Mouse (Mus musculus): ENCODE results near the gene Bicc1. TPM values are rescaled to one million over a fixed set of nuclear protein-coding genes. Genes with fewer than 3 reads are reported as not detected.

The Bicc1 gene
- total and polyA plus RNA-seq, 2 experiments from 2014 or later, result 4.9 to 6.5 TPM

DNA sequence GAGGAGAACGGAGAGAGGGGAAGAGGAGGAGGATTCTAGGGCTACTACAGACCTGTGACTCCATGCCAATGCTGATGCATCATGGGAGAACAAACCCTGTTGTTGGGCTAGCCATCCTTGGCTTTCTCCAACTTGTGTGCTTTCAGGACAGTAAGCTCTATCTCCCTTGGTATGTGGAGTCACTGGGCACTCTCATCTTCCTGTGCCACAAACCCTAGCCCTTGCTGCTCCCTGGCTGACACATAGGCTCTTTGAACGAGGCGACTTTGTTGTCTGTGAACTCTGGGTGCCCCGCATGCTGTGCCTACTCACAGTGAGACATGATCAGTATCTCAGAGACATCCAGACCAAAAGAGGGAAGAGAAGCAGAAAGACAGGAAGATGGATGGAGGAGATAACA lies 94.5 kb downstream of the Bicc1 start:
- ATAC-seq (ENCODE audit: low FRiP score) (no peak), DNase-seq (ENCODE audit: low spot score) (no peak)
- no peak overlapping the region for H3K4me2 ChIP-seq (ENCODE audit: low read depth, low read length, poor library complexity, severe bottlenecking)
- H3K4me1 ChIP-seq (ENCODE audit: insufficient read depth, low read length), result no peaks in the 10 kb centered on the region
- no peaks in the 10 kb centered on the region for H3K36me3 ChIP-seq (ENCODE audit: insufficient read depth, low read length)
- H3K9ac ChIP-seq (replicated peaks; ENCODE audit: low read length, poor library complexity, severe bottlenecking), result no peak overlapping the region
- 94% methylated on average over 4 of the region's 4 CpGs for WGBS
- H3K4me3 ChIP-seq (ENCODE audit: low read depth, low read length), result no peak overlapping the region
- no peak overlapping the region for H3K27ac ChIP-seq (ENCODE audit: low read depth, low read length)
- no peaks in the 10 kb centered on the region for H3K9me3 ChIP-seq (ENCODE audit: low read length)
- H3K27me3 ChIP-seq (ENCODE audit: insufficient read depth, low read length), result no peaks in the 10 kb centered on the region
- TF ChIP-seq CTCF (IDR thresholded peaks at IDR 0.05), result no peak

DNA sequence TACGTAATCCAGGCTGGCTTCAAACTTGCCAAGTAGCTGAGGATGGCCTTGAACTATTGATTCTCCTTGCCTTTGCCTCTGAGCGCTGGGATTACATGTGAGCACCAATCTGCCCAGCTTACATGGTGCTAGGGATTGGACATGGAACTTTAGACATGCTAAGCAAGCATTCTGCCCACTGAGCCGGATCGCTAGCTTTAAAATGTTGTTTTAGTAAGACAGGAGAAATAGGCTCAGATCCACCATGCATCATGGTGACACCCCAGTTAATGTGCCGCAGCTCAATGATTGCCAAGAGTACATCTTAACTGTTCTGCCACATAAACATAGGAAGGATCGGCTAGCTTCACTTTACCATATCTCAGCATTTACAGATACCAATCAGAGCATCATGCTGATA lies 94.9 kb downstream of the Bicc1 start:
- no peak overlapping the region for H3K27ac ChIP-seq (ENCODE audit: low read depth, low read length)
- H3K27me3 ChIP-seq (ENCODE audit: insufficient read depth, low read length), result no peaks in the 10 kb centered on the region
- no peaks in the 10 kb centered on the region for H3K9me3 ChIP-seq (ENCODE audit: low read length)
- no peaks in the 10 kb centered on the region for H3K4me1 ChIP-seq (ENCODE audit: insufficient read depth, low read length)
- ATAC-seq (ENCODE audit: low FRiP score), result no peak
- no peak overlapping the region for H3K4me2 ChIP-seq (ENCODE audit: low read depth, low read length, poor library complexity, severe bottlenecking)
- H3K9ac ChIP-seq (replicated peaks; ENCODE audit: low read length, poor library complexity, severe bottlenecking), result no peak overlapping the region
- H3K36me3 ChIP-seq (ENCODE audit: insufficient read depth, low read length), result no peaks in the 10 kb centered on the region
- H3K4me3 ChIP-seq (ENCODE audit: low read depth, low read length), result no peak overlapping the region
- 95% methylated on average over 6 of the region's 6 CpGs for WGBS
- DNase-seq (ENCODE audit: low spot score), result no peak
- no peak for TF ChIP-seq CTCF (IDR thresholded peaks at IDR 0.05)

DNA sequence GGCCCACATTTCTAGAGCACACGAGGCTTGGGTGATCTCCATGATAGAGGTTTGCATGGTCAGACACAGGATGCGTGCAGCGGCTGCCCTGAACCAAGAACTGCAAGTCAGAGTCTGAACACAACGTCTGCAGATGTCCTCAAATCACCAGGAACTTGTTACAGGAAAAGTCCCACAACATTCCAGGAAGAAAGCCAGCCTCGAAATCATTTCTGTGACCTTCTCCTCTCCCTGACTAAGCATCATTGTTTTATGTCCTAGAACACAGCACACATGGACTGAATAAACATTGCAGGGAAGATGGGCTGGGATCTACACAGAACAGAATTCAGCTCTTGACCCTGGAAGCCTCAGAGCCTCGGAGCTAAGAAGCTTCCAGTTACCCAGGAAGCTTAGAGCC lies 97.3 kb downstream of the Bicc1 start:
- peaks cover 3% of the 10 kb centered on the region for H3K4me1 ChIP-seq (ENCODE audit: insufficient read depth, low read length)
- no peaks in the 10 kb centered on the region for H3K27me3 ChIP-seq (ENCODE audit: insufficient read depth, low read length)

DNA sequence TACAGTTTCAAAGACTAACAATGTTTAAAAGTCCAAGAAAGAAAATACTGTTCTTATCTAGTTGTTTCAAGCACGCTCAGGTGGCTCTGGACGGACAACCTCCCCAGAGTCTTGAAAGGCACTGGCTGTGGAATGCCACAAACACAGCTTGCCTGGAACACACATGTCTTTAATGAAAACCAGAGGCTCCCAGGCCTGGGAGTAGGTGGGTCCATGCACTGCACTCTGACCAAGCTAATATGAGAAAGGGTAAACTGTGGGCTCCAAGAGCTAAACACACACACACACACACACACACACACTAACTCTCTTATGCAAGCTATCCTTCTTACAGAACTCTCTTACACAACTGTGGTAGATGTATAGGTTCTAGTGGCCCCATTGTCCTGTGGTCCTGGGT lies 99.2 kb downstream of the Bicc1 start:
- 79% methylated on average over 2 of the region's 2 CpGs for WGBS
- ATAC-seq (ENCODE audit: low FRiP score), result no peak

More for the DNA sequence above, 97.3 kb downstream of the Bicc1 start:
- DNase-seq (ENCODE audit: low spot score) (no peak), ATAC-seq (ENCODE audit: low FRiP score) (no peak)
- H3K36me3 ChIP-seq (ENCODE audit: insufficient read depth, low read length), result no peaks in the 10 kb centered on the region
- H3K9me3 ChIP-seq (ENCODE audit: low read length), result no peaks in the 10 kb centered on the region
- no peak for TF ChIP-seq CTCF (IDR thresholded peaks at IDR 0.05)
- H3K4me3 ChIP-seq (ENCODE audit: low read depth, low read length), result no peak overlapping the region
- 81% methylated on average over 6 of the region's 6 CpGs for WGBS
- no peak overlapping the region for H3K27ac ChIP-seq (ENCODE audit: low read depth, low read length)
- H3K4me2 ChIP-seq (ENCODE audit: low read depth, low read length, poor library complexity, severe bottlenecking), result no peak overlapping the region
- H3K9ac ChIP-seq (replicated peaks; ENCODE audit: low read length, poor library complexity, severe bottlenecking), result no peak overlapping the region

DNA sequence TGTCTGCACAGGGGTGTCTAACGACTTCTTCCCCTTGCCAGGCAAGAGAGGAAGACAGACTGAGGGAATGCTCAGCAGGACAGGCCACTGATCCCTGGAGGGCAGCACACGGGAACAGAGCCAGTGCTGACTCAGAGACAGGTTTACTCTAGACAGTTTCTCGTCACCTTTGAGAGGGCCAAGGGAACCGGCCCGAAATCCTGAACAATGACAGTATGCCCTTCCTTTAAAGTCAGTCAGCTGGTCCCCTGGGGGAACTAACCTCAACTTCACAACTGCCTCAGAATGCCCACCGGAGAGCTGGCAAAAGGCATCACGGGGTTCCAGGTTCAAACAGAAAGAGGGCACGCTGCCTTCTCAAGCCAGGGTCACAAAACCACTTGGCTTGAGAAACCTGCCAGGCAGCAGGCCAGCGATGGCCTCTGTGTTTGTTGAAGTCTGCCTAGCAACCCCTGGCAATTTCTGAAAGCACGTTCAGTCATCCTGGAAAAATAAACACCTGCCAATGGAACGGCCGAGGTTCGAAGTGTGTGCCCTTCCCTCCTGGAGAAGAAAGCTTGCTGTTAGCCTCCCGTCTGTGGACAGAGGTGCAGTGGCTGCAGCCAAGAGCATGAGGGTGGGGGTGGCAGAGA lies 100.8 kb downstream of the Bicc1 start:
- Histone ChIP-seq H3K9ac (replicated peaks; ENCODE audit: low read length, poor library complexity, severe bottlenecking) (no peak overlapping the region), H3K9me3 (ENCODE audit: low read length) (no peaks in the 10 kb centered on the region), H3K4me3 (ENCODE audit: low read depth, low read length) (no peak overlapping the region), H3K27ac (ENCODE audit: low read depth, low read length) (0 out of 2 replicates have a peak overlapping the region, but pooled peaks have one; percentile 34), H3K4me2 (ENCODE audit: low read depth, low read length, poor library complexity, severe bottlenecking) (no peak overlapping the region), H3K27me3 (ENCODE audit: insufficient read depth, low read length) (no peaks in the 10 kb centered on the region), H3K36me3 (ENCODE audit: insufficient read depth, low read length) (no peaks in the 10 kb centered on the region), H3K4me1 (ENCODE audit: insufficient read depth, low read length) (peaks cover 3% of the 10 kb centered on the region)
- DNase-seq (ENCODE audit: low spot score), result peak; percentile 68
- ATAC-seq (ENCODE audit: low FRiP score), result no peak
- TF ChIP-seq CTCF (IDR thresholded peaks at IDR 0.05), result no peak
- 47% methylated on average over 14 of the region's 14 CpGs for WGBS

More for the DNA sequence above, 99.2 kb downstream of the Bicc1 start:
- Histone ChIP-seq H3K27me3 (ENCODE audit: insufficient read depth, low read length) (no peaks in the 10 kb centered on the region), H3K9ac (replicated peaks; ENCODE audit: low read length, poor library complexity, severe bottlenecking) (no peak overlapping the region), H3K9me3 (ENCODE audit: low read length) (no peaks in the 10 kb centered on the region), H3K4me3 (ENCODE audit: low read depth, low read length) (no peak overlapping the region), H3K4me2 (ENCODE audit: low read depth, low read length, poor library complexity, severe bottlenecking) (no peak overlapping the region), H3K27ac (ENCODE audit: low read depth, low read length) (no peak overlapping the region), H3K36me3 (ENCODE audit: insufficient read depth, low read length) (no peaks in the 10 kb centered on the region), H3K4me1 (ENCODE audit: insufficient read depth, low read length) (peaks cover 3% of the 10 kb centered on the region)
- no peak for TF ChIP-seq CTCF (IDR thresholded peaks at IDR 0.05)
- no peak for DNase-seq (ENCODE audit: low spot score)

DNA sequence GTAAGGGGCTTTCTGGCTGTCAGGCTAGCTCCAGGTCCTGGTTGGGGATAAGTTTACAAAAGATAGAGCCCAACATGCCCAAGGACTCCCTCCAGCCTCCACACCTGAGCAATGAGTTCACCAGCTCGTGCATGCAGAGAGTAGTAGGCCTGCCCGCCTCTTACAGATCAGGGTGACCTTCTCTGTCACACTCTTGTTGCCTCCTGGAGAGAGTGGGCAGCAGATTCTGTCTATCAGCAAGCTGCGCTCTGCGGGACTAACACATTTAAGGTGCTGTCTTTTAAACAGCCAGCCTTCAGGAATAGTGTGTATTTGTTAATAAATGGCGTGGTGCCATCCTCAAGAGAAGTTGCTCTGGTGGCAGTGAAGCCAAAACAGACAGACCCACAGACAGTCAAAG lies 101.4 kb downstream of the Bicc1 start:
- H3K9ac ChIP-seq (replicated peaks; ENCODE audit: low read length, poor library complexity, severe bottlenecking), result no peak overlapping the region
- H3K27me3 ChIP-seq (ENCODE audit: insufficient read depth, low read length), result no peaks in the 10 kb centered on the region
- ATAC-seq (ENCODE audit: low FRiP score) (no peak), DNase-seq (ENCODE audit: low spot score) (no peak)
- H3K9me3 ChIP-seq (ENCODE audit: low read length), result no peaks in the 10 kb centered on the region
- H3K4me1 ChIP-seq (ENCODE audit: insufficient read depth, low read length), result peaks cover 3% of the 10 kb centered on the region
- no peak overlapping the region for H3K27ac ChIP-seq (ENCODE audit: low read depth, low read length)
- H3K4me3 ChIP-seq (ENCODE audit: low read depth, low read length), result no peak overlapping the region
- 86% methylated on average over 5 of the region's 5 CpGs for WGBS
- H3K4me2 ChIP-seq (ENCODE audit: low read depth, low read length, poor library complexity, severe bottlenecking), result no peak overlapping the region
- H3K36me3 ChIP-seq (ENCODE audit: insufficient read depth, low read length), result no peaks in the 10 kb centered on the region
- no peak for TF ChIP-seq CTCF (IDR thresholded peaks at IDR 0.05)

Data from midbrain, postnatal 0 days (tissue).